Mouse (Mus musculus): ENCODE measurements around the gene Ucma. TPM values are rescaled to one million over a fixed set of nuclear protein-coding genes. Genes with fewer than 3 reads are reported as not detected.

Ucma gene
- polyA plus RNA-seq, 1 experiment = not detected

GRCm38 (mm10) chr2:4954216-4954760, 21.6 kb upstream of the Ucma start:
- no peak for TF ChIP-seq POLR2A (IDR thresholded peaks at IDR 0.05; ENCODE audit: low read depth, low read length)
- no peak for TF ChIP-seq CTCF (IDR thresholded peaks at IDR 0.05; ENCODE audit: extremely low read depth, insufficient read length, insufficient replicate concordance, low read depth, low read length)
- Histone ChIP-seq H3K4me3 (ENCODE audit: low read depth, low read length) (no peak overlapping the region), H3K36me3 (ENCODE audit: control insufficient read depth, insufficient read depth, low read length) (no peaks in the 10 kb centered on the region), H3K27ac (ENCODE audit: insufficient read depth, low read depth, low read length) (no peak overlapping the region), H3K27me3 (ENCODE audit: control insufficient read depth, insufficient read depth, low read length) (no peaks in the 10 kb centered on the region), H3K4me1 (ENCODE audit: control insufficient read depth, insufficient read depth, insufficient read length, low read length) (peaks cover 2% of the 10 kb centered on the region; the same call in 1 of the 2 replicates)
- WGBS = 81% methylated on average over 6 of the region's 6 CpGs

GRCm38 (mm10) chr2:4958039-4958438, 17.9 kb upstream of the Ucma start:
- Histone ChIP-seq H3K4me3 (ENCODE audit: low read depth, low read length) (no peak overlapping the region), H3K4me1 (ENCODE audit: control insufficient read depth, insufficient read depth, insufficient read length, low read length) (peaks cover 4% of the 10 kb centered on the region; the same call in 1 of the 2 replicates), H3K27me3 (ENCODE audit: control insufficient read depth, insufficient read depth, low read length) (no peaks in the 10 kb centered on the region), H3K27ac (ENCODE audit: insufficient read depth, low read depth, low read length) (no peak overlapping the region), H3K36me3 (ENCODE audit: control insufficient read depth, insufficient read depth, low read length) (no peaks in the 10 kb centered on the region)
- TF ChIP-seq CTCF (IDR thresholded peaks at IDR 0.05; ENCODE audit: extremely low read depth, insufficient read length, insufficient replicate concordance, low read depth, low read length) (no peak), POLR2A (IDR thresholded peaks at IDR 0.05; ENCODE audit: low read depth, low read length) (no peak)
- 80% methylated on average over 12 of the region's 12 CpGs for WGBS

- H3K36me3 ChIP-seq (ENCODE audit: control insufficient read depth, insufficient read depth, low read length) = no peaks in the 10 kb centered on the region
- 57% methylated on average over 2 of the region's 2 CpGs for WGBS
- TF ChIP-seq POLR2A (IDR thresholded peaks at IDR 0.05; ENCODE audit: low read depth, low read length) = no peak
- TF ChIP-seq CTCF (IDR thresholded peaks at IDR 0.05; ENCODE audit: extremely low read depth, insufficient read length, insufficient replicate concordance, low read depth, low read length) = no peak
- H3K27me3 ChIP-seq (ENCODE audit: control insufficient read depth, insufficient read depth, low read length) = no peaks in the 10 kb centered on the region
- H3K4me1 ChIP-seq (ENCODE audit: control insufficient read depth, insufficient read depth, insufficient read length, low read length) = peaks cover 3% of the 10 kb centered on the region; the same call in 1 of the 2 replicates
- H3K4me3 ChIP-seq (ENCODE audit: low read depth, low read length) = no peak overlapping the region
- no peak overlapping the region for H3K27ac ChIP-seq (ENCODE audit: insufficient read depth, low read depth, low read length)
Measured at GRCm38 (mm10) chr2:4967806-4968205, 8.1 kb upstream of the Ucma start.

GRCm38 (mm10) chr2:4969083-4969482, 6.8 kb upstream of the Ucma start:
- no peak for TF ChIP-seq CTCF (IDR thresholded peaks at IDR 0.05; ENCODE audit: extremely low read depth, insufficient read length, insufficient replicate concordance, low read depth, low read length)
- no peak for TF ChIP-seq POLR2A (IDR thresholded peaks at IDR 0.05; ENCODE audit: low read depth, low read length)
- Histone ChIP-seq H3K27me3 (ENCODE audit: control insufficient read depth, insufficient read depth, low read length) (no peaks in the 10 kb centered on the region), H3K4me1 (ENCODE audit: control insufficient read depth, insufficient read depth, insufficient read length, low read length) (no peaks in the 10 kb centered on the region), H3K36me3 (ENCODE audit: control insufficient read depth, insufficient read depth, low read length) (no peaks in the 10 kb centered on the region), H3K27ac (ENCODE audit: insufficient read depth, low read depth, low read length) (no peak overlapping the region), H3K4me3 (ENCODE audit: low read depth, low read length) (no peak overlapping the region)
- WGBS = 60% methylated on average over 2 of the region's 2 CpGs

GRCm38 (mm10) chr2:4978091-4978490, 2.2 kb downstream of the Ucma start:
- Histone ChIP-seq H3K4me3 (ENCODE audit: low read depth, low read length) (no peak overlapping the region), H3K4me1 (ENCODE audit: control insufficient read depth, insufficient read depth, insufficient read length, low read length) (no peaks in the 10 kb centered on the region), H3K36me3 (ENCODE audit: control insufficient read depth, insufficient read depth, low read length) (no peaks in the 10 kb centered on the region), H3K27me3 (ENCODE audit: control insufficient read depth, insufficient read depth, low read length) (no peaks in the 10 kb centered on the region), H3K27ac (ENCODE audit: insufficient read depth, low read depth, low read length) (no peak overlapping the region)
- TF ChIP-seq CTCF (IDR thresholded peaks at IDR 0.05; ENCODE audit: extremely low read depth, insufficient read length, insufficient replicate concordance, low read depth, low read length) = no peak
- no peak for TF ChIP-seq POLR2A (IDR thresholded peaks at IDR 0.05; ENCODE audit: low read depth, low read length)
- WGBS = 64% methylated on average over 8 of the region's 8 CpGs

GRCm38 (mm10) chr2:4983987-4984386, 8.1 kb downstream of the Ucma start:
- no peak for TF ChIP-seq POLR2A (IDR thresholded peaks at IDR 0.05; ENCODE audit: low read depth, low read length)
- no peak for TF ChIP-seq CTCF (IDR thresholded peaks at IDR 0.05; ENCODE audit: extremely low read depth, insufficient read length, insufficient replicate concordance, low read depth, low read length)
- no peaks in the 10 kb centered on the region for H3K36me3 ChIP-seq (ENCODE audit: control insufficient read depth, insufficient read depth, low read length)
- peak overlapping the region; percentile 77; the same call in 1 of the 2 replicates for H3K27ac ChIP-seq (ENCODE audit: insufficient read depth, low read depth, low read length)
- no peak overlapping the region for H3K4me3 ChIP-seq (ENCODE audit: low read depth, low read length)
- peaks cover 15% of the 10 kb centered on the region for H3K4me1 ChIP-seq (ENCODE audit: control insufficient read depth, insufficient read depth, insufficient read length, low read length)
- H3K27me3 ChIP-seq (ENCODE audit: control insufficient read depth, insufficient read depth, low read length) = no peaks in the 10 kb centered on the region
- WGBS = 63% methylated on average over 5 of the region's 5 CpGs

GRCm38 (mm10) chr2:4985000-4985399, 9.1 kb downstream of the Ucma start:
- 30% methylated on average over 6 of the region's 6 CpGs for WGBS
- TF ChIP-seq CTCF (IDR thresholded peaks at IDR 0.05; ENCODE audit: extremely low read depth, insufficient read length, insufficient replicate concordance, low read depth, low read length) (no peak), POLR2A (IDR thresholded peaks at IDR 0.05; ENCODE audit: low read depth, low read length) (peak; percentile 14; the same call in 1 of the 2 replicates)
- Histone ChIP-seq H3K27ac (ENCODE audit: insufficient read depth, low read depth, low read length) (peak overlapping the region; percentile 77), H3K27me3 (ENCODE audit: control insufficient read depth, insufficient read depth, low read length) (no peaks in the 10 kb centered on the region), H3K4me3 (ENCODE audit: low read depth, low read length) (no peak overlapping the region), H3K4me1 (ENCODE audit: control insufficient read depth, insufficient read depth, insufficient read length, low read length) (peaks cover 15% of the 10 kb centered on the region), H3K36me3 (ENCODE audit: control insufficient read depth, insufficient read depth, low read length) (no peaks in the 10 kb centered on the region)
